Mouse (Mus musculus) mouse embryonic stem cell (cell line): ENCODE results near the gene Ttc30a2.
"Not testable (repeated sequence)": the region's sequence is repeated elsewhere in the genome, so short reads cannot be mapped to it uniquely, and the experiment has no call there.

ENCODE experiments used
- in situ Hi-C, 2 experiments: fragments of 300-500 bp; cut with MboI; formaldehyde crosslinking; loops; 1 replicate in 1 of 2; 3 replicates in 1 of 2; pipeline ENCODE4 v1.14.3; 2019 to 2020; ENCODE audit warnings: low sequenced_read_pairs in 2 of 2, low pct_unique_long_range_greater_than_20kb in 1 of 2, mixed read lengths in 1 of 2; ENCODE audit not compliant: unreplicated experiment in 1 of 2

Ttc30a2 gene

GRCm38 (mm10) chr2:75938117-75939063 is 39.6 kb downstream of the Ttc30a2 start, which contains the start of gene Ttc30b:
Gene Ttc30b, minus strand, starts transcription at chr2:75938585.
- in situ Hi-C loops = no loop called here

DNA sequence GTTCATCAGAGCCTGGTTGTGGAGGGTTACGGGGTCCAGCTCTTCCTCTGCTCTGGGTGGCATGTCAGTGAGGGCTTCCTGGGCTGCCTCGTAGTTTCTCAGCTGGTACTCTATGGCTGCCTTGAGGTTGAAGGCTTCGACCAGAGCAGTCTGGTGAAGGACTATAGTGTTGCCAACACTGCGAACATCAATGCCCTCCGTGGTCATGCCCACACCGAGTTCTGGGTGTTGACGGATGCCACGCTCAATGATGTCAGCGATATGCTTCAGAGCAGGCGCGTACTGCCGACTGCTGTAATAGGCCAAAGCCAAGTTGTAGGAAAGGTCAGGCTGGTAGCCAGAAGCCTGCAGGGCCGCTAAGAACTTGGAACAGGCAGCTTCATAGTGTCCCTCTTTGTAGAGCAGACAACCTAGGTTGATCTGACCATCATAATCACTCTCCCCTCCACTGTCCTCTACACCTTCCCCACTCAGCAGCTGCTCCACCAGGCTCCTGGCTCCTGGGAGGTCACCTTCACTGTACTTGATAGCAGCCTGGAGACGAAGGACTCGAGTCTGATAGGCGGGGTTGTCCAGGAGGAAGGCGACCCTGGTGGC is 40.4 kb downstream of the Ttc30a2 start:
- in situ Hi-C loops = not testable (repeated sequence)

GRCm38 (mm10) chr2:75936685-75937084 is 41.3 kb downstream of the Ttc30a2 start:
- in situ Hi-C loops = not testable (repeated sequence)

- in situ Hi-C loops = no loop called here
Observed at GRCm38 (mm10) chr2:75933541-75933940, 44.4 kb downstream of the Ttc30a2 start.

GRCm38 (mm10) chr2:75930941-75931340 is 47.0 kb downstream of the Ttc30a2 start:
- in situ Hi-C loops = no loop called here

DNA sequence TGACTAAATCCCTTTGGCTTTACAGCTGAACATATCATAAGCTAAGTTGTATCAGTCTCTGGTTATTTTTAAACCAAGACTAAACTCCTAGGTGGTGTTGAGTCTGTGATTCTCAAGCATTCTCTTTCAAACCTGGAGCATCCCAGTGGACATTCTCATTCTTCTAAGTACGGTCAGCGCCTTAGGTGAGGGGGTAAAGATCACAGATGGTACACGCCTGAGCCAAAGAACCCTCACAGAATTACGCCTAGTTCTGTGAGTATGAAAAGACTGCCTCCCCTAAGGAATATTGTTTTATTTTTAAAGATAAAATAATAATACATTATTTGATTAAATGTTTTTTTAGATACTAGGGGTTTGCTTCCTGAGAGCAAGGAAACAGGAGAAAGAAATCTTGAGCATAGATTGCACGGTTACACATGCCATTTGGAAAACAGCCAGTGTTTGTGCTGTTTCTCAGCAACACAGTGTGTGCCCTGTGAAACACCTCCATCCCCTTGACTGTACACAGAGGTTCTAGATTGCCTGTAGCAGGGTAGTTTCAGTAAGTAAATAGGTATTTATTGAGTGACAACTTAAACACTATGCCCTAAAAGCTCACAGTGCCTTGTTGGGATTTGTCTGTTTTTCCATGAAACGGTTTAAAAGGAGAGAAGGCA is 48.1 kb downstream of the Ttc30a2 start:
- in situ Hi-C loops = no loop called here

DNA sequence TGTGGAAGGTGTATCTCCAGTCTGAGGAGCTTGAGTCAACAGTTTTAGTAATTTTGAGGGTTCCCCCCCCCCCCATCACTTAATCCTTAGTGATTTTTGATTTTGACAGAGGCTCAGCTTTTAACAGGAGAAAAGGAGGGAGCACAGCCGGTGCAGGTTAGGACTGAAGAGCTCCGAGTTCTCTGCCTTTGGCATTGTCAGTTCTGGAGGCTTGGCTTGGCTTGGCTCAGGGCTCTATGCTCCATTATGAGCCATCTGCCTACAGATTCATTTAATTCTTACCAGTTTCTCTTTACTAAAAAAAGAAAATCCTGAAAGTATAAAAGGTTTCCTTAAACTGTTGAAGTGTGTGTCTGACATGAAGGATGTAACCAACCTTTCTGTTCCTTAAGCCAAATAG is 48.8 kb downstream of the Ttc30a2 start:
- in situ Hi-C loops = no loop called here

DNA sequence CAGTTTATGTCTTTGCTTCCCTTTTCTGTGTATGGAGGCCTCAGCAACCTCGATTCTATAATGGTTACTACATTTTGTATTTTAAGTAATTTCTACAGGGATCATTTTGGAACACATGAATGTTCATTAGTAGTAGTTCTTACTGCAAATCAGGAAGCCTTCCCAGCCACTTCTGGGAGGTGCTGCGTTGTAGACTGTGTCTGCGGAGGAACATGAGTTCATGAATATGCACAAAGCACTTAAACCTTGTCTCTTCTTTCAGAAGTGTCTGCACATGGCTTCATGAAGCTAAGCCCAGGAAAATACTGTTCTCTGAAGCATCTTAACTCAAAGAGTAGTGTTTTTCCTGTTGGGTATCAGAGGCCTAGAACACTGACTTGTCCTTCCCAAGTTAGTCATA is 50.0 kb downstream of the Ttc30a2 start:
- in situ Hi-C loops = no loop called here

GRCm38 (mm10) chr2:75926061-75926460 is 51.9 kb downstream of the Ttc30a2 start:
- in situ Hi-C loops = no loop called here
